Mouse (Mus musculus): ENCODE results near the gene Serpinf1.
A peak's percentile ranks its signal among the peaks of the same experiment; 100 is the strongest.

Gene Serpinf1

GRCm38 (mm10) chr11:75455041-75455736 lies 32.7 kb upstream of the Serpinf1 start:
- DNase-seq (ENCODE audit: low spot score): peak; percentile 54

GRCm38 (mm10) chr11:75453991-75454930 lies 31.8 kb upstream of the Serpinf1 start, which contains the start of gene Wdr81:
Gene Wdr81 (minus strand): TSS chr11:75454717.
- DNase-seq (ENCODE audit: low spot score): peak; percentile 89

- DNase-seq (ENCODE audit: low spot score): no peak
Observed at GRCm38 (mm10) chr11:75452812-75453557, 30.5 kb upstream of the Serpinf1 start.

- no peak for DNase-seq (ENCODE audit: low spot score)
Observed at GRCm38 (mm10) chr11:75452081-75452480, 29.6 kb upstream of the Serpinf1 start.

GRCm38 (mm10) chr11:75450936-75451335 lies 28.4 kb upstream of the Serpinf1 start:
- no peak for DNase-seq (ENCODE audit: low spot score)

GRCm38 (mm10) chr11:75450304-75450908 lies 27.9 kb upstream of the Serpinf1 start:
- no peak for DNase-seq (ENCODE audit: low spot score)

- peak; percentile 75 for DNase-seq (ENCODE audit: low spot score)
Observed at GRCm38 (mm10) chr11:75449695-75450094, 27.2 kb upstream of the Serpinf1 start.

- no peak for DNase-seq (ENCODE audit: low spot score)
Observed at GRCm38 (mm10) chr11:75448575-75448974, 26.1 kb upstream of the Serpinf1 start.

- no peak for DNase-seq (ENCODE audit: low spot score)
Observed at GRCm38 (mm10) chr11:75443711-75444110, 21.2 kb upstream of the Serpinf1 start.

GRCm38 (mm10) chr11:75441601-75442000 lies 19.1 kb upstream of the Serpinf1 start:
- DNase-seq (ENCODE audit: low spot score): no peak

- DNase-seq (ENCODE audit: low spot score): no peak
Observed at GRCm38 (mm10) chr11:75441034-75441433, 18.5 kb upstream of the Serpinf1 start.

- no peak for DNase-seq (ENCODE audit: low spot score)
Observed at GRCm38 (mm10) chr11:75439951-75440350, 17.4 kb upstream of the Serpinf1 start.

GRCm38 (mm10) chr11:75439363-75439762 lies 16.9 kb upstream of the Serpinf1 start, which contains the start of gene Serpinf2:
Gene Serpinf2 (minus strand): TSS chr11:75439591.
- DNase-seq (ENCODE audit: low spot score): no peak

GRCm38 (mm10) chr11:75438804-75439203 lies 16.3 kb upstream of the Serpinf1 start:
- no peak for DNase-seq (ENCODE audit: low spot score)

GRCm38 (mm10) chr11:75438194-75438593 lies 15.7 kb upstream of the Serpinf1 start:
- no peak for DNase-seq (ENCODE audit: low spot score)

- no peak for DNase-seq (ENCODE audit: low spot score)
Observed at GRCm38 (mm10) chr11:75434138-75434537, 11.6 kb upstream of the Serpinf1 start.

- DNase-seq (ENCODE audit: low spot score): peak; percentile 29
Observed at GRCm38 (mm10) chr11:75431307-75431706, 8.8 kb upstream of the Serpinf1 start.

GRCm38 (mm10) chr11:75429019-75429705 lies 6.7 kb upstream of the Serpinf1 start:
- DNase-seq (ENCODE audit: low spot score): no peak

GRCm38 (mm10) chr11:75424459-75424858 lies 2.0 kb upstream of the Serpinf1 start:
- DNase-seq (ENCODE audit: low spot score): no peak

GRCm38 (mm10) chr11:75424033-75424432 lies 1.5 kb upstream of the Serpinf1 start:
- DNase-seq (ENCODE audit: low spot score): no peak

GRCm38 (mm10) chr11:75423091-75423490 lies 590 bp upstream of the Serpinf1 start:
- DNase-seq (ENCODE audit: low spot score): no peak
